ENCODE assay signal across 12 mouse cellular contexts in genomic region chr14:21310530-21310929, GRCm38 (mm10).
DNase-seq lines count a peak whose midpoint lies in the region; TF ChIP-seq lines count a peak whose summit lies in the region.
"Had no signal": no experiment of that assay in that cellular context is flagged by ENCODE, and none has a peak within 500 bp of the region (broad histone marks: within the 10 kb centered on the region; RNA-seq: fewer than 3 reads in every experiment).

No protein-coding gene starts in this region.

- no peak for TF ChIP-seq CTCF in thymus, adult 2 months (IDR thresholded peaks at IDR 0.05; ENCODE audit: borderline replicate concordance, control insufficient read depth, extremely low read depth, insufficient read depth, low read length, poor library complexity)

- no peak overlapping the region for H3K27ac ChIP-seq in thymus, adult 2 months (ENCODE audit: control insufficient read depth, insufficient read depth, low read length)
- H3K27ac ChIP-seq: kidney, postnatal 0 days; lung, embryonic 15.5 days had no signal

- DNase-seq in kidney, postnatal 4 days: peak; percentile 13 to 29
- DNase-seq in kidney, postnatal 14 days: no peak
- DNase-seq in layer of hippocampus, adult 8-10 months (ENCODE audit: low spot score in 2 of 2): peak; percentile 56 to 58
- DNase-seq in left cerebral cortex, postnatal 14 days (ENCODE audit: low spot score in 2 of 2): peak; percentile 68 to 89
- peak; percentile 63 for DNase-seq in right cerebral cortex, postnatal 4 days
- no peak for DNase-seq in urinary bladder, postnatal 14 days (ENCODE audit: low spot score)
- DNase-seq in thymus, adult 2 months: no peak
- no peak for DNase-seq in heart, adult 11 months
- DNase-seq: cerebellum, adult 9-11 months; thymus, postnatal 25 days had no signal

- TF ChIP-seq POLR2A in thymus, adult 2 months (IDR thresholded peaks at IDR 0.05; ENCODE audit: control insufficient read depth, extremely low read depth, insufficient read depth, low read length, poor library complexity): no peak

- no peaks in the 10 kb centered on the region for H3K36me3 ChIP-seq in thymus, adult 2 months (ENCODE audit: control insufficient read depth, insufficient read depth, low read length)
- H3K36me3 ChIP-seq: lung, embryonic 15.5 days had no signal

- H3K4me1 ChIP-seq in thymus, adult 2 months (replicated peaks; ENCODE audit: control insufficient read depth, insufficient read depth, low read length): no peaks in the 10 kb centered on the region

- 88% methylated on average over 5 of the region's 5 CpGs for WGBS in thymus, adult 2 months

- intact Hi-C loops in left cerebral cortex, postnatal 14 days (cut with DNase I): no loop called here

- no peak overlapping the region for H3K4me3 ChIP-seq in thymus, adult 2 months (ENCODE audit: control insufficient read depth, insufficient read depth, low read length)
- H3K4me3 ChIP-seq: lung, embryonic 15.5 days had no signal

- no peaks in the 10 kb centered on the region for H3K27me3 ChIP-seq in thymus, adult 2 months (ENCODE audit: control insufficient read depth, insufficient read depth, low read length)
- H3K27me3 ChIP-seq: lung, embryonic 15.5 days had no signal

Comparison
In these comparisons a context has a peak if more than half of its experiments do, and no peak if none do; other contexts are left out.
1. DNase-seq: peak in kidney, postnatal 4 days (2 of 2), layer of hippocampus, adult 8-10 months (2 of 2), left cerebral cortex, postnatal 14 days (2 of 2) and right cerebral cortex, postnatal 4 days (single experiment); none in kidney, postnatal 14 days (single experiment), urinary bladder, postnatal 14 days (single experiment), thymus, adult 2 months (single experiment) and heart, adult 11 months (single experiment).